Mouse (Mus musculus) lung, postnatal 10 days (tissue): ENCODE results near the gene Zkscan2.
A peak's percentile ranks its signal among the peaks of the same experiment; 100 is the strongest.

Source experiments
- DNase-seq: peaks from one replicate; pipeline ENCODE4 v3.0.0; 2021

Zkscan2 gene

DNA sequence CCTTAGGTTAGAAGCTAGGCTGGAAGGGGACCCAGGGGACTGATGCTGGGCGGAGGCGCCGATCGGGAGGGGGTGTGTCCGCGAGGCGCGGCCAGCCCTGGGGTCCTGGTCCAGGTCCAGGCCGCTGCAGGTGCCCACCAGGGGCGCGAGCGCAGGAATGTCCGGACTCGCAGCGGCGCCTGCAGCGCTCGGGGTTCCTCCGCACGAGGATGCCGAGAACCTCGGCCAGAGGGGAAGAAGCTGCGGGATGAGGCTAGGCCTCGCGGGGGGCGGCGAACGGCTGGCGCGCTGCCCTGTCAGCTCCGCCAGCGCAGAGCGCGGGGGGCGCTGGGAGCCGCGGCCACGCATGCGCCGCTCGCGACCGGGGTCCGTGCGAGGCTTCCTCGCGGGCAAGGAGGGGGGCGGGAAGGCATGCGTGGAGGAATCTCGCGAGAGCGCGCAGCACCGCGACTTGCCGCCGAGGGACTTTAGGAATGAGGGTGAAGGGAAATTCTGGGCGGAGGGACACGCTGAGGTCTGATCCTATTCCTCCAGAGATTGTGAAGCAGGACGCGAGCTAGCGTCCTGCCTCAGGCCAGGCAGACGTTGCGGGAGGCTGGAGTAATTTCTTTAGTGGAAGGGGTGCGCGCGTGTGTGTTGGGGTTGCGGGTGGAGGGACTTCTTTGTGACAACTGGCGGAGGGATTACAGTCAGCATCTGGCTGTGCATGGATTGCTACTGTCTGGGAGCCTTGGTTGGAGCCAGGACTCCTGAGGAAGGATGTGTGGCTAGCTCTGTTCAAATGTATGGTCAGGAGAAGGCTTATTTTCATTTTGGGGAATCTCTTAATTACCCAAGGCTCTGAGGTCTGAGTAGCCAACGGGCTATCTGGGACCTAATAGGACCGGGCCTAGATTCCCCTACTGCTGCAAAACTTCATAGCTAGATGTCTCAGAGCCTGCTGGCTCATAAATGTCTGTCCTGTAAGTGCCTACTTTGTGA lies at the start of gene Zkscan2:
Zkscan2 (minus strand) TSS at position 211 of the 981 bp plus-strand sequence.
- peak; percentile 82 for DNase-seq

DNA sequence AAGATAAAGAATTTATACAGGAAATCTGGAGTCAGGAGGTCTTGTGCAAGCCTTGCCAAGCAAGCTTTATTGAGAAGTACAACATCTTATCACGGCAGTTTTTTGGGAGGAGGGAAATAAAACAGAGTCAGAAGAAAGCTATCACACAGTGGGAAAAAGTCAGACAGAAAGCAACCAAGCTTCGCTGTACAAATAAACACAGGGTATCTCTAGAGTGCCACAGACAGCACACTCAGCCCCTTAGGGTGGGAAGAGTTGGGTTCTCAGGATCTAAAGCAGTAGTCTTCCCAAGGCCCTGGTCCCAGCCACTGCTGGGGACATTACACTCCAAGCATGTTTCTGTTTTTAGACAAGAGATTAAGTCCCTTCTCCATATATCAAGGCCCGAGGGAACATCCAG lies 28.9 kb upstream of the Zkscan2 start:
- DNase-seq = no peak

DNA sequence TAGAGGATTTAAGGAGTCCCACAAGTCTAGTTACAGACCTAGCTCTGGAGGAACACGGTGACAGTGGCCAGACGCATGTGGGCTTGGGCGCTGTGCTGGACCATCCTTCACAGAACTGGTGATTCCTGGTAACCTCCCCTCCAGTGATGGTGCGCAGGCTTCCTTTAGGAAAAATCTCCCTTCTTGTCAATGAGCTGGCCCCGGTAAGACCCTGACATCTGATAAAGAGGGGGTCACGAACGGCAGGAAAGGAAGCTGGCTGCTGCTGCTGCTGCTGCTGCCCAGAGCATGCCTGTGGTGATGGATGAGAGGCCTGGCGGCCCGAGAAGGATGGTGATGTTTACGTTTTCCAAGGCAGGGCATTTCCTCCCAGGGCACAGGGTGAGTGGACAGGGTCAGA lies 25.5 kb upstream of the Zkscan2 start:
- no peak for DNase-seq

DNA sequence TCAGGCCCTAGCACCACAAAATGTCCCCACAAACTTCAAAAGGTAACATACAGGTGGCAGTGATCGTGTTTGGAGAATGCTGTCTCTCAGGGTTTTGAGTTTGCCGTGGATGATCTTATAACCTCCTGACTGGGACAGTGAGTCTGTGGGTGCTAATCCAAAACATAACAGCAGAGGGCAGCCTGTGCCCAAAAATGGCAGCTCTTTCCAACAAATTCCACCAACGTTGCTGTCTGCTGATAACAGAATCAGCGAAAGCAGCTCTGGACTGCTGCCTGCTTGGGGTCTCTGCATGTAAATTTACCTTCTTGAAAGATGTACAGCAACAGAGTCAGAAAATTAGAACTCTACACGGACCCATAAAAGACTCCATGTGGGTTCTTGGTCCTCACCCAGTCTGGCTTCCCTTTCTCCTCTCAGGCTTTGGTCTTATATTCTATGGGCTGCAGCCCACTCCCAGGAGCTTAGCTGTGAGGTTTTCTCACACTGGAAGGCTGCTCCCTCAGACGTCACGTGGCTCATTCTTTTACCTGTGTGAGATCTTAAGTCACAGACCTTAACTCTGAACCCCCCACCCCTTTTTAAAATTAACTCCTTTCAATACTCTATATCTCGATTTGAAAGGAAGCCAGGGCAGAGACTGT lies 24.1 kb upstream of the Zkscan2 start:
- peak; percentile 76 for DNase-seq

DNA sequence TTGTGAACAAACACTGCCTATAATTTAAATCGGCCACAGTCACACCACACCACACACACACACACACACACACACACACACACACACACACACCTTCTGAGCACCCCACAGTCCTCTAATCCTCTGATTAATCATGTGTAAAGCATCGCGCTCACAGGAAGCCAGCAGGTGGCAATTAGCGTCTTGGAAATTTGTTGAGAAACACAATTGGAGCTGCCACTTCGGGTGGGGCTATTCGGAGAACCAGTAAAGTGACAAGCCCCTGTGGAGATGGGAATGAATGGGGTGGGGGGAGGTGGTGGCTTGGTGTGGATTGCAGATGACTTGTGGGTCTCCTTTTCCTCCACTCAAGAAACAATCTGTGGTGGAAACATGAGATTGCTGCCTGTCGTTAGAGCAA lies 7.7 kb upstream of the Zkscan2 start:
- DNase-seq = no peak

DNA sequence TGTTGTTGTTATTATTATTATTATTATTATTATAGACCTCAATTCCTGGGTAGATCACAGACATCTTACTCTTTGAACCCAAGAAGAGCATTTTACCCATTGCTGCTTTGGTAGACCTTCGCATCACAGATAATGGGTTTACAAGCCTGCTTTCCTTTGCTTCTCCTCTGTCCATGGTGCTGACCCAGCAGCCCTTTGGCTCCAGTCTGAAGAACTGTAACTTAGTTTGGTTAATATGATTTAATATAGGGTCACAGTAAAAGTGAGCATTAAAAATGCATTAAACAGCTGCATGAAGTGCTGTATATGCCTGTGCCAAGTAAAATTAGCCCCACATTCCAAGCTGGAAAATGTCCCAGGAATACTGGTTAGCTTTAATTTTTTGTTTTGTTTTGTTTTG lies 3.1 kb upstream of the Zkscan2 start:
- DNase-seq = peak; percentile 72

DNA sequence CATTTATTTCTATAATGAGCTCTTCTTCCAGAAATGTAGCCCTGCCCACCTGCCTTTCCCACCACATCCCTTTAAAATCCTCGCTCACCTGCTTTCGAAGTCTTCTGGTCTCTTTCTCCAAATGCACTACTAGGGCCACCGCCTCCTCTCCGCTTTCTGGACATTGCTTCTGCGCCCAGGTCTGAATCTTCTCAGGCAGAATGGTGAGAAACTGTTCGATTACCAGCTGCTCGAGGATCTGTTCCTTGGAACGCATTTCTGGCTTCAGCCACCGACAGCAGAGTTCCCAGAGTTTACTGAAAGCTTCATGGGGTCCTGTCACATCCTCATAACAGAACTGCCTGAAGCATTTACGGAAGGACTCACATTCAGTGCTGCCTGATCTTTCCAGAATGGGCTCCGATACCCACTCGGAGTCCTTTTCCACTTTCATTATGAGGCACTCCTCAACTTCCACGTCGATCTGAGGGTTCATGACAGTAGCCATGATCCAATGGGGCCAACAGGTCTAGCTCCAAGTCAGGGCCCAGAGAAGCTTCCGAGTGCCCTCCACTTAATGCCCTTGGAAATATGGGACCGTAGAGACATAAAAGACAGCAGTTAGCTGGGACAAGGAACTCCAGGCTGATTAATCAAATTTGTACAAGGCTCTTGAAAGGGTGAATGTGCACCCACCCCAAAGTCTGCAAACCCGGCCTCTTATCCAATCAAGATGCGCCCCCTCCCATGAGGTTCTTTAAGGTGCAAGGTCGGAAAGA lies 589 bp downstream of the Zkscan2 start:
- no peak for DNase-seq

DNA sequence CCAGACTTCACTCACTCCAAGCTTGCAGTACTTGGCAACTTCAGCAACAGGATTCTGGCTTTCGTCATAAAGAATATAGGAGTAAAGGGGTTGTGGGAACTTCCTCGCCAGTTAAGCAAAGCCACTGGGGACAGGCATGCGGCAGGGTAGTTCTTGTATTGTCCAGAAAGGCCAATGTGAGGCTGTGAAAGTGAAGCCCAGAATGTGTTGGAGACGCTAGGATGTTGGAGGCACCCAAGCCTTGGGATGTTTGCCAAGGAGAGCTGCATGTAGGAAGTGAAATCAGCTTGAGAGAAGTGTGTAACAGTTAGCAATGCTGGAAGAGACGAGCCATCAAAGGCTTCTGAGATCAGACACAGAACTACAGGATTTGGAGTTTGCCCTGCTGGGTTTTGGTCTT lies 12.5 kb downstream of the Zkscan2 start:
- peak; percentile 16 for DNase-seq

DNA sequence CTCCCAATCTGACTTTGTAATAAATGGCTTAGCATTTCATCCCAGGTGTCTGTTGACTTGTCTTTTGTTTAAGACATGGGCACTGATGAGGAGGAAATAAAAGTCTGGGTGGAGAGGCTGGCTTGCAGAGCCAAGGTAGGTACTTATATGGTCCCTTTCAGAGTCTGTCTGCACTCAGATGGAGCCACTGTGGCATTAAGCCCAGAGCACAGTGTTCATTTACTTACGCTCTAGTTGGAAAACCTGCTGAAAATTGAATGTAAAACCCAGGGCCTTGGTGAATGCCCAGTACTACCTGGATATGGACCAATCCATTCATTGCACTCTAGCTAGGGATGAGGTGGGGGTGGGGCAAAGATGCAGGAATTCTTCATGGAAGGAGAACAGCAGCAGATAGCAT lies 32.3 kb downstream of the Zkscan2 start:
- DNase-seq = no peak

DNA sequence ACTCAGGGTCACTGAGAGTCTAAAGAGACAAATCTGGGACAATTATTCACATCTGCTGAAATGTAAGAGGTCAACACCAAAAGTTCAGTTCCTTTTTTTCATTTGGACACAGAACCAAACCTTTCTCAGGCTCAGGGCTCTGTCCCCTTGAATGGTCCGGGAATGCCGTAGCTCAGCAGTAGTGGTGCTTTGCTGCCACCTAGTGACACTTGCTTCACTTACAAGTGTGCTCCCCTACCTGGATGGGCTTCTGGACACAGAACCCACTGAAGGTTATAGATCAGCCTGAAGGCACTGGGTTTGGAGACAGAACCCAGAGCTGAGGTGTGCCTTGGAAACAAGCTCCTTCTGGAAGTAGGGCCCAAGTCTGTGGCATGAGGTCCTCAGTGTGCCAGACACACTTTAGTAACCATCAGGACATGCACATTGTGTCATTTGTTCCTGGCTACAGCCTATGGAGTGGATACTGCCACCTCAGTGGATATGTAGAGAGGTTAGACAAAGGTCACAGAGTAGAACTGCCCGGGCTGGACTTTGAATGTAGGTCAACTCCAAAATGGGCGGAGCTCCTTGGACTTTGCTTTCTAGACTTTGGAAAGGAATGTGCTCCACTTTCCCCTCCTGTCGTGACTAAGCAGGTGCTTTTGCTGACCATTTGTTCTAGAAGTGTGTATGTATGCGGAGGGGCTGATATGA lies 34.4 kb downstream of the Zkscan2 start:
- peak; percentile 81 for DNase-seq

DNA sequence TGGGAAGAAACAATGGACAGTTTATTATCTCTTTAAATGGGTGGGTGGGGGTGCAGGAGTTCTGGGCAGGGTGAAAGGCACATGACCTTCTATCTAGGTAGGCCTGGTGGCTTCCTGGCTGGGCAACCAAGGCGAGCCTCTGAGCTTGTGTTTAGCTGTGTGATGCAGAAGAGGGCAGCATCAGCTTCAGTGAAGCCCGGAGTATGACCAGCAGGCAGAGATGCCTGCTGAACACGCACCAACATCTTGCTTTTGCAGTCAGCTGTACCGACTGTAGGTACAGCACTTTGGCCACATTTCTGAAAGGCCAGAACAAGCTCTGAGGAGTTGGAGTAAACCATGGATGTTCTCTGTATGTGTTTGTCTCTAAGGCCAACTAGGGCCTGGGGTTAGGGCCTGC lies 36.7 kb downstream of the Zkscan2 start:
- DNase-seq = no peak

DNA sequence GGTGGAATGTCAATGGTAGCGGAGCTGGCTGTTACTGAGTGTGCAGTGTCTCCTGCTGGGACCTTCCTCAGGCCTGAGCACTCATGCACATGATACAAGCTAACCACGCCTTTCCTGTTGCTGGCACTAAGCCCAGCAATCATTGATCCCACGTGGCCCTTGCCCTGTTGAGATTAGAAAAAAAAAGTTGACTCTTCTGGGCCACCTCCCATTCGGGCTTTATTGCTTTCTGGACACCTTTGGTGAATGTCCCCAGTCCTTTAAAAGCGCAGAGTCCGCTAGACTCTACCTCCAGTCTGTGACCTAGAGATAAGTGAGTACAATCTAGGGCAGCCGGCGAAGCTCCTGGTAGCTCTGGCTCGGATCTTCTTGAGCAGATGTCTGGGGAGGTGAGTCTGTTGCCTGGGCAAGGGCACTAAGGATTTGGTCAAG lies 38.2 kb downstream of the Zkscan2 start, which contains the start of gene Aqp8:
Aqp8 (plus strand) TSS at position 222 of the 432 bp plus-strand sequence.
- peak; percentile 65 for DNase-seq

DNA sequence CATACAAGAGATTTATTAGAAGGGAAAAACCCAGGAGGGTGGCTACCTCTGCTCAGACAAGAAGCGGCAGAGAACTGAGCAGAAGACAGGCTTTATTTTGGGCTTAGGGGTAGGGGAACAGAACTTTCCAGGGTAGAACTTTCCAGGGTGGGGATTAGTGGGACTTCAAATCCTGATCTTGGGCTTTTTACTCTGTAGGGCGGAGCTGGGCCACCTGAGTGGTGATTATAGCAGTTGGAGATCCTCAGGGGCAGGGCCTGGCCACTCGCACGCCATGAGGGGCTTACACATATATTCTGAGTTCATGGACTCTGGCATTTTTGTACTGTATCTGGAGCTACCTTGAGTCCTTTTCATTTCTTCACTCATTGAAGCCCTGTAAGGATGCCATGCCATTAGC lies 38.9 kb downstream of the Zkscan2 start:
- no peak for DNase-seq

DNA sequence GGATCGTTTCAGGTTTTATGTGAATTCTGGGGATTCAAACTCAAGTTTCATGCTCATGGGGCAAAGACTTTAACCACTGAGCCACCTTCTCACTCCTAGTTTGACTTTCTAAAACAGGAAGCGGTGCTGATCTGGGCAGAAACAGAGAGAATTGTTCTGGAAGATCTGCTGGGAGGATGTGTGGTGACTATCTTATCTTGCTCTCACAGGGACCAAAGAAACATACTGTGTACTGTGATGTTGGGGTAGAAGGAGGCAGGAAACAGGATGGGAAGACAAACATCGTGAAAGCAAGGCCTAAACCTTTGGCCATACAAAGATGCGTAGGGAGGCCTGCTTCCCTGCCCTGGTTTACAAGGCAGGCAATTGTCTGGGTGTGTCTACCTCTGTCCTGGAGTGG lies 41.0 kb downstream of the Zkscan2 start:
- no peak for DNase-seq

DNA sequence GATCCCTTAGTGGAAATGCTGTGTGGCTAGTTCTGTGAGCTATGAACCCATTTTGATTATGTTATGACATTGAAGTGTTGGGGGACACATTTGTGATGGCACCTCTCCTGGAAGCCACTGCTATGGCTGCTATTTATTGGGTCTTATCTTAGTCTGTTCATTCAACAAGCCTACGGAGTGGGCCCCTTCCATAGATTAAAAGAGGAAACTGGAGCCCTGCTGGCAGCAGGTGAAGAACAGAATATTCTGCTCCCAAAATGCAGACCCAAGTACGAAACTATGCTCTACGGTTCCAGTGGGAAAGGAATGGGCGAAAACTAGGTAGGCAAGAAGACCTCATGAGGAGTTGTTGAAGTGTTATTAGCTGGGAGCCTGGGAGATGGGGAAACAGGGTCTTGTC lies 41.9 kb downstream of the Zkscan2 start:
- DNase-seq = no peak

DNA sequence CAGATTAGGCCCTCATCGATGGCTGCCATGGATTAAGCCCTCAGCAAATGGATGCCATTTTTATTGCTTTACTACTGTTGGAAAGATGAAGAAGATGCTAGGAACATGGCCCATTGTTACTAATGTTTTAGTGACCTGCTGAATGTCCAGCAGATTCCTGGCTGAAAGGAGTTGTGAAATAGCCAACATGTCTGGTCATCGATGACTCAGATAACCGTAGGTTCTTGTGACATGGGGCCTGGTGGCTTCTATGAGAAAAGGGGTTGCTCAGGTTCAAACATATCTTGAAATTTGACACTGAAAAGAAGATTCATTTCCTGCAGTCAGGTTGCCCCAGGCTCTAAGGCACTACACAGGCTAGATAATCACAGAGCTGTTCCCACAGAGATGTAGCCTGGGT lies 45.2 kb downstream of the Zkscan2 start:
- no peak for DNase-seq

DNA sequence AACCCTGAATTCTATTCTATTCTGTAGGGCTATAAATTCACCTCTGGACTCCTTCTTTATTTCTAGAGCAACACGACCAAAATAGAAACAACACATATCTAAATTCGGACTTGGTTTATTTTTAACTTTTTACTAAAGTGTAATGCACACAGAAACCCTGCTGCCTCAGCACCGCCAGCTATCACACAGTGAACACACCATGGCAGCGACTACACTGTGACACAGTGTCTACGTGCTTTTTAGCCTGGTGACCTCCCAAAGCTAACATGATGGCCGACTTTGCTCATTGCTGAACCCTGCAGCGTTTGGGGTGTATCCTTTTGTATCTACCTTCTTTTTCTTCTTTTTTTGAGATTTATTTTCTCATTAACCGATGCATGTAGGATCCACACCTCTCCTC lies 47.2 kb downstream of the Zkscan2 start:
- DNase-seq = no peak

DNA sequence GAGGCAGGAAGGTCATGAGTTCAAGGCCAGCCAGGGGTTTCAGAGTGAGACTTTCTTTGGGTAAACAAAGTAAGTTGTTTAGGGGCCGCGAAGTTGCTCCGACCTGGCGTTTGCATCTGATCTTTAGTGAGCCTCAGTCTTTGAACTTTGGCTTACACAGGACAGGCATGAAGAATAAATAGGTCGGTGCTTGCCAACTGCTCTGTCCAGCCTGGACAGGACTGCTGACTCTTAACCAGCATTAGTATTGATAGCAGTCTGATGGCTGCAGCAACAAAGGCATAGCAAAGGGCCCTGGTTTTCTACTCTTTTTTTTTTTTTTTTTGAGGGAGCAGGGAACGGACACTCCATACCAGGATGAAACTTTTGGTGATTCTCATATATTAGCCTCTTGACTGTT lies 47.7 kb downstream of the Zkscan2 start:
- no peak for DNase-seq

DNA sequence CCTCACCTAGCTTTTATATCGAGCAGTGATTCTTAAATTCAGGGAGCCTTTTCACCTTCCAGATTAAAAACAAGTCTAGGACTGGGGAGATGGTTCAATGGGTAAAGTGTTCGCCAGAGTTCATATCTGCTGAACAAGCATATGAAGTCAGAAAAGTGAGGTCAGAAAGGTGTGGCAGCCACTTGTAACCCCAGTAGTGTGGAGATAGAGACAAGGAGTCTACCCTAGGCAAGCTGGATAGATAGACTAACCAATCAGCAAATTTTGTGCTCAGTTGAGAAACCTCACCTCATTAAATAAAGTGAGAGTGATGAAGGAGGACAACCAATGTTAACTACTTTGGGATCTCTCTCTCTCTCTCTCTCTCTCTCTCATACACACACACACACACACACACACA lies 49.7 kb downstream of the Zkscan2 start:
- no peak for DNase-seq

DNA sequence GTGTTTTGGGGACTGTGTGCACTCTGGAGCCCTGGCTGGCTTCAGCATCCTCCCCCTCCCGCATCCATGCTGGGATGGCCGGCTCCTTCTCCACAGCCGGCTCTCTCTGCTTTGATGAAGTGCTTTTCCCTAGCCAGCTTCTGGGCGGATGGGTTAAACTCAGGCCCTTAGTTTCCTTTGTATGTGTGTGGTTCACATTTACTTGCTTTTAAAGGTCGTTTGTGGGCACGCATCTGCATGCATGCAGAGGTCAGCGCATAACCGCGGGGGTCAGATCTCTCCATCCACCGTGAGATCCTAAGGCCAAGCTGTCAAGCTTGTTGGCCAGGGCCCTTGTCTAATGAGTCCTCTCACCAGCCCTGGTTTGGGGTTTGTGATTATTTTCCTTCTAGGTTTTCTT lies 50.6 kb downstream of the Zkscan2 start:
- DNase-seq = no peak

DNA sequence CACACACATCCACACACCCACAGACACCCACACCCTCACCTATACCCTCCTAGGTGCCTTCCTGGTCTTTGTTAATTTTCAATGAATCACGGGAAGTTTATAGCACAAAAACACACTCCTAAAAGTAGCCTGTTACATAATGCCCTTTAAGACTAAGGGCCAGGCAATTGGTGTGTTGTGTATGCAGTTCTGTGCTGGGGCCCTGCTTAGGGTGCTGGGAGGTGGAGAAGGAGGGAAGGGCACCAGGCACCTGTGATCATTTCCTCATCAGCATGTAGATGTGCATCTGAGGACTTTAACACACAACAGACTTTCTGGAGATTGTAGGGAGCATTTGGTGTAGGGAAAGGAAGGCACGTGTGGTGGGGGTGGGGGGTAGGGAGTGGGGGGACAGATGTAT lies 51.5 kb downstream of the Zkscan2 start:
- no peak for DNase-seq

DNA sequence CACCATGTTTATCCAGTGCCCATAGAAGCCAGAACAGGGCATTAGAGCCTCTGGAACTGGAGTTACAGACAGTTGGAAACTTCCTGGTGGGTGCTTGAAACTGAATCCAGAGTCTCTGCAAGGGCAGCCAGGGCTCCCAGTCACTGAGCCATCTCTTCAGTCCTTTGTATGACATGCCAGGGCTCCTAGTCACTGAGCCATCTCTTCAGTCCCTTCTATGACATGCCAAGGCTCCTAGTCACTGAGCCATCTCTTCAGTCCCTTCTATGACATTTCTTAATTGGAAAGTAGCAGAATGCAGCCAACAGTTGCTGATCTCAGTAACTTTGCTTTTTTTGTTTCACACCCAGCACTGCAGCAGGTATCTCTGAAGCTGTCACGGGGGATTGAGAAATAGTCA lies 58.2 kb downstream of the Zkscan2 start:
- no peak for DNase-seq

DNA sequence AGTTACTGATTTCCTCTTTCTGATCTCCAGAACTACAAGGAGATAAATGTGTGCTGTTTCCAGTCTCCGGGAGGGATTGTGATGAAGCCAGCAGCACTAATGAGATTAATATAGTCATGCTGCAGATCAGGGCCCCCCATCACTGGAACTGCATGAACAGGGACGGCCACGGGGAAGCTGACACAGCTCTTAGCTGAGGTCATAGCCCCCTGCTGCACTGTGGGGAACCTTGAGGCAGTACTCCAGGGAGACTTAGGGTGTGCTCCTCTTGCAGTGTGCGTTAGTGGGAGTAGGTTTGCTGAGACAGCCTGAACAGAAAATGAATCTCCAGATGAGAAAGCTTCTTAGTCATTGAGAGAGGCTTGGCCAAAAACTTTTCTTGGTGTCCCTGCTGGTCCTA lies 69.0 kb downstream of the Zkscan2 start:
- no peak for DNase-seq
